Mouse (Mus musculus) forebrain, embryonic 14.5 days (tissue): Measurements from ENCODE around the gene Med10. TPM values are rescaled to one million over a fixed set of nuclear protein-coding genes. Genes with fewer than 3 reads are reported as not detected.
A peak's percentile ranks its signal among the peaks of the same experiment; 100 is the strongest.

Source experiments
- ATAC-seq: fragments of 200-750 bp; cut with Nextera tagmentation; 2 replicates; pipeline ENCODE4 v1.8.0; 2017; ENCODE audit warnings: mild to moderate bottlenecking, moderate library complexity
- DNase-seq: peaks from one replicate; pipeline ENCODE4 v3.0.0-alpha.2; 2015; ENCODE audit warnings: low spot score
- H3K27ac ChIP-seq: fragments of 300-500 bp; sonication (generic); 2 replicates; pipeline ENCODE4 v1.5.1; 2014; ENCODE audit warnings: low read depth, mild to moderate bottlenecking, control low read depth, low read length, moderate library complexity
- H3K27me3 ChIP-seq: fragments of 300-500 bp; sonication (generic); replicated peaks from 2 replicates; pipeline ENCODE4 v1.6.1; 2014; ENCODE audit warnings: low read length, control low read depth, mixed read lengths; ENCODE audit not compliant: control insufficient read depth, insufficient read depth
- H3K36me3 ChIP-seq: fragments of 300-500 bp; sonication (generic); 2 replicates; pipeline ENCODE4 v1.6.1; 2014; ENCODE audit warnings: low read length, control low read depth; ENCODE audit not compliant: control insufficient read depth, insufficient read depth
- H3K4me1 ChIP-seq: fragments of 300-500 bp; sonication (generic); 2 replicates; pipeline ENCODE4 v1.6.1; 2014; ENCODE audit warnings: antibody characterized with exemption, low read length, control low read depth; ENCODE audit not compliant: control insufficient read depth, insufficient read depth
- H3K4me2 ChIP-seq: fragments of 300-500 bp; sonication (generic); 2 replicates; pipeline ENCODE4 v1.6.1; 2014; ENCODE audit warnings: mild to moderate bottlenecking, control low read depth, low read length
- H3K4me3 ChIP-seq: fragments of 300-500 bp; sonication (generic); 2 replicates; pipeline ENCODE4 v1.5.1; 2014; ENCODE audit warnings: low read depth, low read length, control low read depth
- H3K9ac ChIP-seq: fragments of 300-500 bp; sonication (generic); 2 replicates; pipeline ENCODE4 v1.6.1; 2014; ENCODE audit warnings: mild to moderate bottlenecking, low read length, control low read depth, moderate library complexity
- H3K9me3 ChIP-seq: fragments of 300-500 bp; sonication (generic); replicated peaks from 2 replicates; pipeline ENCODE4 v1.6.1; 2016; ENCODE audit warnings: low read length, control low read depth, mixed read lengths; ENCODE audit not compliant: control insufficient read depth
- WGBS: fragments of 180-500 bp; shearing (Covaris S2); extraction: QIAGEN DNeasy Blood & Tissue Kit; methylation state at CpG from one replicate; pipeline ENCODE4 v1.1.7; 2014; 5-methylcytosine and 5-hydroxymethylcytosine counted together
- polyA plus RNA-seq: library from polyadenylated mRNA; unstranded; fragments of >200 nt; fragmentation: Nextera tagmentation; extraction: Ambion mirVana; gene quantifications from 2 replicates; pipeline ENCODE4 v1.2.1, GENCODE M21; 2014

Med10 gene
- polyA plus RNA-seq, result 180 and 181 TPM in 2 replicates

- Histone ChIP-seq H3K27ac (no peak within 1 kb of the TSS), H3K4me1 (no peaks in the 10 kb centered on the region), H3K9ac (no peak within 1 kb of the TSS), H3K4me3 (no peak within 1 kb of the TSS), H3K36me3 (no peaks in the 10 kb centered on the region), H3K27me3 (no peaks in the 10 kb centered on the region), H3K4me2 (no peak within 1 kb of the TSS), H3K9me3 (no peaks in the 10 kb centered on the region)
- no peak for DNase-seq
- whole genome bisulfite sequencing, result 75% methylated on average over 5 of the region's 5 CpGs
- ATAC-seq, result no peak
Observed at GRCm38 (mm10) chr13:69802095-69802494, at the start of gene Med10. Med10 (plus strand) TSS chr13:69802395.

- ATAC-seq, result no peak
- no peaks in the 10 kb centered on the region for H3K9me3 ChIP-seq
- no peak for DNase-seq
- no peaks in the 10 kb centered on the region; the same call in 1 of the 2 replicates for H3K27me3 ChIP-seq
- no peak overlapping the region for H3K4me3 ChIP-seq
- H3K4me2 ChIP-seq, result no peak overlapping the region
- H3K9ac ChIP-seq, result no peak overlapping the region
- H3K27ac ChIP-seq, result no peak overlapping the region
- H3K36me3 ChIP-seq, result no peaks in the 10 kb centered on the region
- WGBS, result 82% methylated on average over 2 of the region's 2 CpGs
- no peaks in the 10 kb centered on the region for H3K4me1 ChIP-seq
Observed at GRCm38 (mm10) chr13:69752875-69753274, 49.3 kb upstream of the Med10 start.

GRCm38 (mm10) chr13:69758979-69759378, 43.2 kb upstream of the Med10 start:
- WGBS, result 55% methylated on average over 6 of the region's 6 CpGs
- H3K27ac ChIP-seq, result no peak overlapping the region
- H3K4me3 ChIP-seq, result no peak overlapping the region
- DNase-seq, result peak; percentile 62
- no peaks in the 10 kb centered on the region for H3K36me3 ChIP-seq
- no peaks in the 10 kb centered on the region for H3K27me3 ChIP-seq
- H3K4me2 ChIP-seq, result no peak overlapping the region
- no peak overlapping the region for H3K9ac ChIP-seq
- no peaks in the 10 kb centered on the region for H3K9me3 ChIP-seq
- H3K4me1 ChIP-seq, result no peaks in the 10 kb centered on the region
- ATAC-seq, result peak; percentile 84; the same call in 1 of the 2 replicates

- no peak overlapping the region; the same call in 1 of the 2 replicates for H3K27ac ChIP-seq
- H3K9ac ChIP-seq, result no peak overlapping the region
- no peaks in the 10 kb centered on the region for H3K36me3 ChIP-seq
- no peaks in the 10 kb centered on the region for H3K4me1 ChIP-seq
- H3K27me3 ChIP-seq, result no peaks in the 10 kb centered on the region
- H3K9me3 ChIP-seq, result no peaks in the 10 kb centered on the region
- H3K4me2 ChIP-seq, result no peak overlapping the region
- 63% methylated on average over 10 of the region's 10 CpGs for WGBS
- no peak overlapping the region for H3K4me3 ChIP-seq
- peak; percentile 73; the same call in 1 of the 2 replicates for ATAC-seq
- peak; percentile 76 for DNase-seq
Observed at GRCm38 (mm10) chr13:69761393-69761792, 40.8 kb upstream of the Med10 start.

GRCm38 (mm10) chr13:69764646-69765045, 37.5 kb upstream of the Med10 start:
- 63% methylated on average over 9 of the region's 9 CpGs for WGBS
- Histone ChIP-seq H3K27me3 (no peaks in the 10 kb centered on the region), H3K9ac (no peak overlapping the region), H3K4me3 (no peak overlapping the region), H3K36me3 (no peaks in the 10 kb centered on the region), H3K4me1 (no peaks in the 10 kb centered on the region), H3K4me2 (no peak overlapping the region), H3K9me3 (no peaks in the 10 kb centered on the region), H3K27ac (no peak overlapping the region)
- DNase-seq, result peak; percentile 32
- no peak for ATAC-seq

GRCm38 (mm10) chr13:69768152-69768551, 34.0 kb upstream of the Med10 start:
- Histone ChIP-seq H3K4me3 (no peak overlapping the region), H3K9me3 (no peaks in the 10 kb centered on the region), H3K4me2 (no peak overlapping the region), H3K4me1 (no peaks in the 10 kb centered on the region), H3K36me3 (no peaks in the 10 kb centered on the region), H3K27ac (no peak overlapping the region), H3K9ac (no peak overlapping the region), H3K27me3 (no peaks in the 10 kb centered on the region)
- 91% methylated on average over 10 of the region's 10 CpGs for WGBS
- ATAC-seq, result no peak
- DNase-seq, result no peak

- H3K4me2 ChIP-seq, result no peak overlapping the region
- DNase-seq, result peak; percentile 35
- 0 out of 2 replicates have a peak overlapping the region, but pooled peaks have one; percentile 9 for H3K27ac ChIP-seq
- no peak overlapping the region for H3K4me3 ChIP-seq
- H3K36me3 ChIP-seq, result no peaks in the 10 kb centered on the region
- no peaks in the 10 kb centered on the region for H3K27me3 ChIP-seq
- H3K4me1 ChIP-seq, result no peaks in the 10 kb centered on the region
- no peak overlapping the region for H3K9ac ChIP-seq
- H3K9me3 ChIP-seq, result no peaks in the 10 kb centered on the region
- WGBS, result 74% methylated on average over 12 of the region's 12 CpGs
- peak; percentile 42 for ATAC-seq
Observed at GRCm38 (mm10) chr13:69770538-69771456, 31.4 kb upstream of the Med10 start.

GRCm38 (mm10) chr13:69772358-69772757, 29.8 kb upstream of the Med10 start:
- Histone ChIP-seq H3K27ac (no peak overlapping the region), H3K36me3 (no peaks in the 10 kb centered on the region), H3K4me2 (no peak overlapping the region), H3K4me3 (no peak overlapping the region), H3K9ac (no peak overlapping the region), H3K27me3 (no peaks in the 10 kb centered on the region), H3K4me1 (no peaks in the 10 kb centered on the region), H3K9me3 (no peaks in the 10 kb centered on the region)
- no peak for ATAC-seq
- WGBS, result 88% methylated on average over 4 of the region's 4 CpGs
- no peak for DNase-seq

- H3K4me1 ChIP-seq, result no peaks in the 10 kb centered on the region
- WGBS, result 93% methylated on average over 19 of the region's 19 CpGs
- H3K27ac ChIP-seq, result no peak overlapping the region
- no peaks in the 10 kb centered on the region for H3K36me3 ChIP-seq
- no peaks in the 10 kb centered on the region for H3K9me3 ChIP-seq
- H3K27me3 ChIP-seq, result no peaks in the 10 kb centered on the region
- H3K9ac ChIP-seq, result no peak overlapping the region
- H3K4me3 ChIP-seq, result no peak overlapping the region
- H3K4me2 ChIP-seq, result no peak overlapping the region
- no peak for ATAC-seq
- DNase-seq, result no peak
Observed at GRCm38 (mm10) chr13:69778221-69778620, 24.0 kb upstream of the Med10 start.
